Mouse (Mus musculus) lung, embryonic 15.5 days (tissue): Measurements from ENCODE around the gene Eif4a2. TPM values are rescaled to one million over a fixed set of nuclear protein-coding genes. Genes with fewer than 3 reads are reported as not detected.

Source experiments
- ATAC-seq: fragments of 200-750 bp; cut with Nextera tagmentation; 2 replicates; pipeline ENCODE4 v1.8.0; 2017; ENCODE audit warnings: moderate number of reproducible peaks, borderline replicate concordance; ENCODE audit not compliant: low FRiP score, low TSS enrichment; ENCODE audit errors: extremely low read depth
- H3K27ac ChIP-seq: fragments of 300-500 bp; sonication (generic); 2 replicates; pipeline ENCODE4 v1.5.1; 2015; ENCODE audit warnings: moderate library complexity, mild to moderate bottlenecking, inconsistent platforms
- H3K27me3 ChIP-seq: fragments of 300-500 bp; sonication (generic); 2 replicates; pipeline ENCODE4 v1.6.1; 2015; ENCODE audit warnings: inconsistent platforms
- H3K36me3 ChIP-seq: fragments of 300-500 bp; sonication (generic); 2 replicates; pipeline ENCODE4 v1.6.1; 2015; ENCODE audit warnings: inconsistent platforms
- H3K4me1 ChIP-seq: fragments of 300-500 bp; sonication (generic); 2 replicates; pipeline ENCODE4 v1.6.1; 2015; ENCODE audit warnings: inconsistent platforms
- H3K4me2 ChIP-seq: fragments of 300-500 bp; sonication (generic); 2 replicates; pipeline ENCODE4 v1.6.1; 2015; ENCODE audit warnings: inconsistent platforms, mild to moderate bottlenecking, moderate library complexity
- H3K4me3 ChIP-seq: fragments of 300-500 bp; sonication (generic); 2 replicates; pipeline ENCODE4 v1.5.1; 2015; ENCODE audit warnings: mild to moderate bottlenecking, inconsistent platforms
- H3K9ac ChIP-seq: fragments of 300-500 bp; sonication (generic); 2 replicates; pipeline ENCODE4 v1.6.1; 2015; ENCODE audit warnings: inconsistent platforms
- H3K9me3 ChIP-seq: fragments of 300-500 bp; sonication (generic); 2 replicates; pipeline ENCODE4 v1.6.1; 2016; ENCODE audit warnings: inconsistent platforms
- WGBS: fragments of 180-500 bp; shearing (Covaris S2); methylation state at CpG from one replicate; pipeline ENCODE4 v1.1.7; 2015; 5-methylcytosine and 5-hydroxymethylcytosine counted together
- polyA plus RNA-seq: library from polyadenylated mRNA; unstranded; fragments of >200 nt; fragmentation: Nextera tagmentation; extraction: Ambion mirVana; gene quantifications from 2 replicates; pipeline ENCODE4 v1.2.1, GENCODE M21; 2015

The Eif4a2 gene
- polyA plus RNA-seq, 1 experiment from 2014 or later: 202 TPM

DNA sequence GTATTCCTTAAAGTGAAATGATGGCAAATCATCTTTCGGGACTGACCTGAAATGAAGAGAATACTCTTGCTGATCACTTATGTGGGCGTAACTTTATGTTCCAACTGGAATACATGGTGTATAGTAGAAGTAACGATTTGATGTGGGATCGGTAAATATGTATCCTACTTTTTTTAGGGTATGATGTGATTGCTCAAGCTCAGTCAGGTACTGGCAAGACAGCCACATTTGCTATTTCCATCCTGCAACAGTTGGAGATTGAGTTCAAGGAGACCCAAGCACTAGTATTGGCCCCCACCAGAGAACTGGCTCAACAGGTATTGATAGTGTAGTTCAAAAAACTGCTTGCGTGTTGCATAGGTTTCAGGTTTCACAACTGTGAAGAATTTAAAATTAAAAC is 1.7 kb downstream of the Eif4a2 start:
- H3K36me3 ChIP-seq: peaks cover 48% of the 10 kb centered on the region
- 2% methylated on average over 5 of the region's 5 CpGs for WGBS

GRCm38 (mm10) chr16:23109350-23110280 is 2.4 kb downstream of the Eif4a2 start:
- 43% methylated on average over 5 of the region's 5 CpGs for WGBS
- ATAC-seq: no peak
- no peaks in the 10 kb centered on the region for H3K9me3 ChIP-seq
- H3K4me3 ChIP-seq: peak overlapping the region; percentile 98
- no peaks in the 10 kb centered on the region for H3K27me3 ChIP-seq
- peak overlapping the region; percentile 67 for H3K4me2 ChIP-seq
- peak overlapping the region; percentile 100 for H3K9ac ChIP-seq
- H3K36me3 ChIP-seq: peaks cover 55% of the 10 kb centered on the region
- H3K27ac ChIP-seq: no peak overlapping the region
- peaks cover 38% of the 10 kb centered on the region for H3K4me1 ChIP-seq

More for the DNA sequence above, 1.7 kb downstream of the Eif4a2 start:
- Histone ChIP-seq H3K27me3 (no peaks in the 10 kb centered on the region), H3K4me3 (peak overlapping the region; percentile 98), H3K9me3 (no peaks in the 10 kb centered on the region), H3K4me1 (peaks cover 38% of the 10 kb centered on the region), H3K27ac (peak overlapping the region; percentile 98; the same call in 1 of the 2 replicates), H3K4me2 (peak overlapping the region; percentile 67), H3K9ac (peak overlapping the region; percentile 100)
- no peak for ATAC-seq

DNA sequence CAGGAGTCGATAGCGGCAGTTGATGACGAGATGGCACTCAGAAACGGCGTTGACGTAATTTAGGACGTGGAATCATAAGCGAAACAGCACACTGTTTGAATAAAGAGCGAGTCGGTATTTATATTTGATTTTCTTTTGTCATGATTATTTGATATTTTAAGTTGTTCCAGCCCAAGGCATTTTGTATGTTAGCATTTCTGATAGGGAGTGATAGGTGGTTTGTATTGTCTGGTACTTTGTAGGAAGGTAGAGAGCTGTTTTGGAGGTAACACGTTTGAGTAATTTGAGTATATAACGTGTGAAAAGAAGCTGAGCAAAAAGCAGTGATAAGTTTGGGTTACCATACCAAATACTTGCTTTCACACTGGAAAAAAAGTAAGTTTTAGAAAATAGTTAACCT is 5.1 kb downstream of the Eif4a2 start:
- Histone ChIP-seq H3K27me3 (no peaks in the 10 kb centered on the region), H3K36me3 (peaks cover 74% of the 10 kb centered on the region), H3K27ac (no peak overlapping the region), H3K4me2 (no peak overlapping the region), H3K9ac (no peak overlapping the region), H3K4me1 (peaks cover 34% of the 10 kb centered on the region), H3K9me3 (no peaks in the 10 kb centered on the region), H3K4me3 (no peak overlapping the region)
- 66% methylated on average over 12 of the region's 12 CpGs for WGBS
- ATAC-seq: no peak

DNA sequence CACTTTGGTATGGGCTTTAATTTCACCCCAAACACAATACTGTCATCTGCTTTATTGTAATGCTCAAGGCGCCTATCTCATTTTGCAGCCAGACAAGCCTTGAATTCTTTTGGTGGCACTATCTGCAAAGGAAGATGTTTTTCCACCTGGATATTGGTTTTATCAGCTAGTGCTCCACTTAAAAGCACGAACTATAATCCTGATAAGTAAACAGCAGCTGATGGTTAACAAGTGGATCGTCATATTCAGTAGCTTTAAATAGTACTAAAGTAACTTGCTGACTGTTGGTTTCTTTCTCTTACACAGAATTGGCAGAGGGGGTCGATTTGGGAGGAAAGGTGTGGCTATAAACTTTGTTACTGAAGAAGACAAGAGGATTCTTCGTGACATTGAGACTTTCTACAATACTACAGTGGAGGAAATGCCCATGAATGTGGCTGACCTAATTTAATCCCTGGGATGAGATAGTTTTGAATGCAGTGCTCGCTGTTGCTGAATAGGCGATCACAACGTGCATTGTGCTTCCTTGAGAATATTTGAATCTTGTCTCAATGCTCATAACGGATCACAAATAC is 5.7 kb downstream of the Eif4a2 start:
- Histone ChIP-seq H3K27me3 (no peaks in the 10 kb centered on the region), H3K4me3 (no peak overlapping the region), H3K9ac (no peak overlapping the region), H3K9me3 (no peaks in the 10 kb centered on the region), H3K27ac (no peak overlapping the region), H3K4me1 (peaks cover 34% of the 10 kb centered on the region), H3K4me2 (no peak overlapping the region), H3K36me3 (peaks cover 80% of the 10 kb centered on the region)
- WGBS: 47% methylated on average over 9 of the region's 9 CpGs
- ATAC-seq: no peak

- Histone ChIP-seq H3K4me2 (no peak overlapping the region), H3K9ac (no peak overlapping the region), H3K36me3 (peaks cover 79% of the 10 kb centered on the region), H3K4me3 (no peak overlapping the region), H3K27me3 (no peaks in the 10 kb centered on the region), H3K27ac (no peak overlapping the region), H3K9me3 (no peaks in the 10 kb centered on the region), H3K4me1 (peaks cover 34% of the 10 kb centered on the region)
- ATAC-seq: no peak
Measured at GRCm38 (mm10) chr16:23113903-23114302, 6.7 kb downstream of the Eif4a2 start.

DNA sequence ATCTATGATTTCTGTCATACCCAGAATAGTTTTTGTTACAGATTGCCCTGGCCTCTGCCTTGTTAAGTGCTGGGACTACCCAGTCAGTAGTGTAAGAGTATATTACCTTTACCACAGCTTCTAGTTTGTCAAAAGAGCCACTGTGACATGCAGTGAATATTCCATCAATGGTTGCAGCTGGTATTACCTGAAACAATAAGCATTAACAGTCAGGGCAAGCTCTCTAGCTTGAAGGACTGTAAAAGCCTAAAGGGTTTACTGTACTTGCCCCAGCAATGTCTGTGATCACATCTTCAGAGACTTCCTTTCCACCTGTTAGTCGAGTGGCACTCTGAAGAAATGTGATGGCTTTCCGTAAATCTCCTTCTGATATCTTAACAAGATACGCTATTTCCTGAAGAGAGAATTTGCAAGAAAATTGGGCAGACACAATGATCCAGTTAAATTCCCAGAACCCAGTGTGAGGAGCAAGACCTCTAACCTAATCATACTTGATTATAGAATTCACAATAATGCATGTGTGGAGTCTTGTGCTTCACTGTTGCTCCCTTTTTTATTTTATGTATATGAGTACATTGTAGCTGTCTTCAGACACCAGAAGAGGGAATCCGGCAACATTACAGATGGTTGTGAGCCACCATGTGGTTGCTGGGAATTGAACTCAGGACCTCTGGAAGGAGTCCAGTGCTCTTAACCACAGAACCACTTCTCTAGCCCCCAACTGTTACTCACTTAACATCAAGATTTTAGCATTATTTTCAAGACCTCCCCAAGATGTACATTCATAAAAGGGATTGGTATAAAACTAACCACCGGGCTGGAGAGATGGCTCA is 7.3 kb downstream of the Eif4a2 start:
- no peak; the same call in 1 of the 2 replicates for ATAC-seq
- Histone ChIP-seq H3K27me3 (no peaks in the 10 kb centered on the region), H3K4me1 (peaks cover 29% of the 10 kb centered on the region), H3K4me3 (no peak overlapping the region), H3K36me3 (peaks cover 77% of the 10 kb centered on the region), H3K27ac (no peak overlapping the region), H3K9me3 (no peaks in the 10 kb centered on the region), H3K9ac (no peak overlapping the region), H3K4me2 (no peak overlapping the region)
- WGBS: 53% methylated on average over 5 of the region's 5 CpGs

DNA sequence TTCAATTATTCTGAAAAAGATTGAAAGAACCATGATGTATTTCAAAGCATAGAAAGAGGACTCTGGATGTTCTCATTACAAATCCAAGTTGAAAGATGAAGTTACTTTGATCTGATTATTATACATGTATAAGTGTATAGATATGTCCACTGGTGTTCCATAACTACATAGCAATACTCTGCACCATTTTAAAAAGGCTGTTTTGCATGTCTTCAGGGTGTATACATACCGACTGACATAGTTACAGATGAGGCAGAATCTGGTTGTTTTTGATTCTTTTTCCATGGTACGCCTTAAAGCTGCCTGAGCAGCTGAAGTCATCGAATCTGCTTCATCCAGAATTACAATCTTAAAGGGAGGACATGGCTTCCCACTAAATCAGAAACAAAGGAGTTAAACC is 8.2 kb downstream of the Eif4a2 start:
- Histone ChIP-seq H3K9ac (no peak overlapping the region), H3K36me3 (peaks cover 74% of the 10 kb centered on the region), H3K4me1 (peaks cover 20% of the 10 kb centered on the region), H3K9me3 (no peaks in the 10 kb centered on the region), H3K4me2 (no peak overlapping the region), H3K27ac (no peak overlapping the region), H3K4me3 (no peak overlapping the region), H3K27me3 (no peaks in the 10 kb centered on the region)
- ATAC-seq: no peak
- WGBS: 71% methylated on average over 3 of the region's 3 CpGs

DNA sequence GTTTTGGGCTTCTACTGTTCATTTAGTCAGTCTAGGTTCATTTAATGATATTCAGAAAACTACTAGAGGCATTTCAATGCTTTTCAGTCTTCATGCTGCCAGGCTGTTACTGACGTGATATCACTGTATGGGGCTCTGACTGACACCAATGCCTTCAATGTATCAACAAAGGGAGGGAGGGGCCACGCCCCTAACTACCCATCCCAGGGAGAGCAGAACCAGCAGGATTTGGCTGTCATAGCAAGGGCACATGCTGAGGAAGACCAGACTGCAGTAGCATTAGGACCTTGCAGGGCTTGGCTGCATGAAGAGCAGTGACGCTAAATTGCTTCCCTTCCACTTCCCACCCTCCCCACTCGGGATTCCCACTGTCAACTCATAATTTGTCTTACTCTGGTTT is 9.9 kb downstream of the Eif4a2 start:
- H3K27me3 ChIP-seq: no peaks in the 10 kb centered on the region
- H3K36me3 ChIP-seq: peaks cover 72% of the 10 kb centered on the region
- peaks cover 5% of the 10 kb centered on the region; the same call in 1 of the 2 replicates for H3K4me1 ChIP-seq
- no peak overlapping the region for H3K4me2 ChIP-seq
- no peak overlapping the region for H3K9ac ChIP-seq
- ATAC-seq: no peak
- H3K4me3 ChIP-seq: no peak overlapping the region
- H3K27ac ChIP-seq: no peak overlapping the region
- no peaks in the 10 kb centered on the region for H3K9me3 ChIP-seq
- WGBS: 40% methylated on average over 4 of the region's 4 CpGs

DNA sequence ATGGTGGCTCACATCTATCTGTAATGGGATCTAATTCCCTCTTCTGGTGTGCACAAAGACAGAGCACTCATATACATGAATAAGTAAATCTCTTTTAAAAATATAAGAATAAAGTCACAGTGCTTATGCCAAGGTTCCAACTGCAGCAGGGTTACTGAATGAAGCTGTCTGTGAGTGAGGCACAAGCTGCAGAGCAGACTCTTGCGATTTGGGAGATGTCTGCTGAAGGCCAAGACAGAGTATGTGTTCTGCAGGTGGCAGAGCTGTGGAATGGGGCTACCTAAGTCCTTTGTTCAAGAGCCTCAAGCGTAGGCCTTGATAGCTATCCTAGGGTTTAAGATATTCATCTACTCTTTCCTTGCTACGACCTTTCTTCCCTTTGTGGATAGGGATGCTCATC is 15.2 kb downstream of the Eif4a2 start:
- Histone ChIP-seq H3K27me3 (no peaks in the 10 kb centered on the region), H3K9ac (no peak overlapping the region), H3K27ac (no peak overlapping the region), H3K4me2 (no peak overlapping the region), H3K4me1 (peaks cover 6% of the 10 kb centered on the region), H3K4me3 (no peak overlapping the region), H3K36me3 (peaks cover 52% of the 10 kb centered on the region), H3K9me3 (no peaks in the 10 kb centered on the region)
- ATAC-seq: no peak
- WGBS: 85% methylated on average over 3 of the region's 3 CpGs

DNA sequence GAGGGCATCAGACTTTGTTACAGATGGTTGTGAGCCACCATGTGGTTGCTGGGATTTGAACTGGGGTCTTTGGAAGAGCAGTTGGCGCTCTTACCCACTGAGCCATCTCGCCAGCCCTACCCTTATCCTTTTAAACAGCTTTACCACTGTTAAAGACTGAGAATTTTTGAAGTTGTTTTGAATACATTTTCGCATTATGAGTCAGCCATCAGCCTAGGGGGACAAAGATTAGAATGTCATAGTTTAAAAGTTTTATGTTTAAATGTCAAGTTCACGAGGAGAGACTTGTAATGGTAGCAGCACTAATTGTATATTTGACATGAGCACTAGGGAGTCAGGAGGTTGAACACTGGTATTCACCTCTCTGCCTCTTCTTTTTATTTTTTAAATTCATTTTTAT is 15.9 kb downstream of the Eif4a2 start:
- no peak overlapping the region for H3K9ac ChIP-seq
- H3K27me3 ChIP-seq: no peaks in the 10 kb centered on the region
- no peak overlapping the region for H3K4me2 ChIP-seq
- H3K4me1 ChIP-seq: peaks cover 6% of the 10 kb centered on the region
- WGBS: 92% methylated on average over 4 of the region's 4 CpGs
- no peak overlapping the region for H3K4me3 ChIP-seq
- H3K27ac ChIP-seq: no peak overlapping the region
- no peak for ATAC-seq
- H3K36me3 ChIP-seq: peaks cover 45% of the 10 kb centered on the region
- H3K9me3 ChIP-seq: no peaks in the 10 kb centered on the region

GRCm38 (mm10) chr16:23124398-23124797 is 17.2 kb downstream of the Eif4a2 start:
- ATAC-seq: no peak
- Histone ChIP-seq H3K27ac (no peak overlapping the region), H3K4me1 (peaks cover 13% of the 10 kb centered on the region), H3K36me3 (peaks cover 41% of the 10 kb centered on the region), H3K9ac (no peak overlapping the region), H3K4me3 (no peak overlapping the region), H3K9me3 (no peaks in the 10 kb centered on the region), H3K27me3 (no peaks in the 10 kb centered on the region), H3K4me2 (no peak overlapping the region)
- WGBS: 77% methylated on average over 4 of the region's 4 CpGs
